Mouse (Mus musculus): ENCODE data around the gene Hephl1. TPM values are rescaled to one million over a fixed set of nuclear protein-coding genes. Genes with fewer than 3 reads are reported as not detected.
A peak's percentile ranks its signal among the peaks of the same experiment; 100 is the strongest.

Gene Hephl1
- total RNA-seq (2014; rRNA removed) (0.14 and 0.16 TPM in 2 replicates), polyA plus RNA-seq (2015; fragmentation: Nextera tagmentation; extraction: Ambion mirVana) (0.05 TPM in 2 replicates)

GRCm38 (mm10) chr9:15112008-15112407 lies at the start of gene Hephl1:
Hephl1 (minus strand) TSS chr9:15112108.
- TF ChIP-seq CTCF (IDR thresholded peaks at IDR 0.05) = no peak
- Histone ChIP-seq H3K27ac (ENCODE audit: low read depth, low read length) (no peak within 1 kb of the TSS), H3K9ac (replicated peaks; ENCODE audit: low read length, poor library complexity, severe bottlenecking) (no peak within 1 kb of the TSS), H3K9me3 (ENCODE audit: low read length) (no peaks in the 10 kb centered on the region), H3K4me2 (ENCODE audit: low read depth, low read length, poor library complexity, severe bottlenecking) (no peak within 1 kb of the TSS), H3K4me3 (ENCODE audit: low read depth, low read length) (no peak within 1 kb of the TSS), H3K27me3 (ENCODE audit: insufficient read depth, low read length) (no peaks in the 10 kb centered on the region), H3K4me1 (ENCODE audit: insufficient read depth, low read length) (no peaks in the 10 kb centered on the region), H3K36me3 (ENCODE audit: insufficient read depth, low read length) (no peaks in the 10 kb centered on the region)
- ATAC-seq (ENCODE audit: low FRiP score) = no peak
- 88% methylated on average over 5 of the region's 5 CpGs for WGBS
- DNase-seq (ENCODE audit: low spot score) = no peak

GRCm38 (mm10) chr9:15149246-15149926 lies 37.5 kb upstream of the Hephl1 start:
- no peak for TF ChIP-seq CTCF (IDR thresholded peaks at IDR 0.05)
- 82% methylated on average over 6 of the region's 6 CpGs for WGBS
- ATAC-seq (ENCODE audit: low FRiP score) = no peak

GRCm38 (mm10) chr9:15140546-15140945 lies 28.6 kb upstream of the Hephl1 start:
- H3K27ac ChIP-seq (ENCODE audit: low read depth, low read length) = no peak overlapping the region
- DNase-seq (ENCODE audit: low spot score) (no peak), ATAC-seq (ENCODE audit: low FRiP score) (no peak)
- H3K4me1 ChIP-seq (ENCODE audit: insufficient read depth, low read length) = no peaks in the 10 kb centered on the region
- no peak overlapping the region for H3K9ac ChIP-seq (replicated peaks; ENCODE audit: low read length, poor library complexity, severe bottlenecking)
- H3K4me3 ChIP-seq (ENCODE audit: low read depth, low read length) = no peak overlapping the region
- no peaks in the 10 kb centered on the region for H3K36me3 ChIP-seq (ENCODE audit: insufficient read depth, low read length)
- no peaks in the 10 kb centered on the region for H3K9me3 ChIP-seq (ENCODE audit: low read length)
- TF ChIP-seq CTCF (IDR thresholded peaks at IDR 0.05) = no peak
- H3K4me2 ChIP-seq (ENCODE audit: low read depth, low read length, poor library complexity, severe bottlenecking) = no peak overlapping the region
- no peaks in the 10 kb centered on the region for H3K27me3 ChIP-seq (ENCODE audit: insufficient read depth, low read length)
- WGBS = 95% methylated on average over 1 of the region's 1 CpGs

More at GRCm38 (mm10) chr9:15149246-15149926, 37.5 kb upstream of the Hephl1 start:
- H3K27me3 ChIP-seq (ENCODE audit: insufficient read depth, low read length) = no peaks in the 10 kb centered on the region
- DNase-seq (ENCODE audit: low spot score) = peak; percentile 2
- no peak overlapping the region for H3K4me3 ChIP-seq (ENCODE audit: low read depth, low read length)
- H3K9me3 ChIP-seq (ENCODE audit: low read length) = no peaks in the 10 kb centered on the region
- H3K4me1 ChIP-seq (ENCODE audit: insufficient read depth, low read length) = no peaks in the 10 kb centered on the region
- H3K36me3 ChIP-seq (ENCODE audit: insufficient read depth, low read length) = no peaks in the 10 kb centered on the region
- no peak overlapping the region for H3K27ac ChIP-seq (ENCODE audit: low read depth, low read length)
- H3K4me2 ChIP-seq (ENCODE audit: low read depth, low read length, poor library complexity, severe bottlenecking) = no peak overlapping the region
- no peak overlapping the region for H3K9ac ChIP-seq (replicated peaks; ENCODE audit: low read length, poor library complexity, severe bottlenecking)

GRCm38 (mm10) chr9:15125897-15126296 lies 14.0 kb upstream of the Hephl1 start:
- TF ChIP-seq CTCF (IDR thresholded peaks at IDR 0.05) = no peak

GRCm38 (mm10) chr9:15122431-15122830 lies 10.5 kb upstream of the Hephl1 start:
- TF ChIP-seq CTCF (IDR thresholded peaks at IDR 0.05) = no peak
- DNase-seq (ENCODE audit: low spot score) (no peak), ATAC-seq (ENCODE audit: low FRiP score) (no peak)
- Histone ChIP-seq H3K27ac (ENCODE audit: low read depth, low read length) (no peak overlapping the region), H3K4me1 (ENCODE audit: insufficient read depth, low read length) (no peaks in the 10 kb centered on the region), H3K4me3 (ENCODE audit: low read depth, low read length) (no peak overlapping the region), H3K9me3 (ENCODE audit: low read length) (no peaks in the 10 kb centered on the region), H3K27me3 (ENCODE audit: insufficient read depth, low read length) (no peaks in the 10 kb centered on the region), H3K4me2 (ENCODE audit: low read depth, low read length, poor library complexity, severe bottlenecking) (no peak overlapping the region), H3K9ac (replicated peaks; ENCODE audit: low read length, poor library complexity, severe bottlenecking) (no peak overlapping the region), H3K36me3 (ENCODE audit: insufficient read depth, low read length) (no peaks in the 10 kb centered on the region)
- 81% methylated on average over 3 of the region's 3 CpGs for WGBS

More at GRCm38 (mm10) chr9:15125897-15126296, 14.0 kb upstream of the Hephl1 start:
- Histone ChIP-seq H3K4me2 (ENCODE audit: low read depth, low read length, poor library complexity, severe bottlenecking) (no peak overlapping the region), H3K4me3 (ENCODE audit: low read depth, low read length) (no peak overlapping the region), H3K36me3 (ENCODE audit: insufficient read depth, low read length) (no peaks in the 10 kb centered on the region), H3K4me1 (ENCODE audit: insufficient read depth, low read length) (no peaks in the 10 kb centered on the region), H3K9me3 (ENCODE audit: low read length) (no peaks in the 10 kb centered on the region), H3K27me3 (ENCODE audit: insufficient read depth, low read length) (no peaks in the 10 kb centered on the region), H3K27ac (ENCODE audit: low read depth, low read length) (no peak overlapping the region), H3K9ac (replicated peaks; ENCODE audit: low read length, poor library complexity, severe bottlenecking) (no peak overlapping the region)
- no peak for ATAC-seq (ENCODE audit: low FRiP score)
- no peak for DNase-seq (ENCODE audit: low spot score)
- WGBS = 100% methylated on average over 2 of the region's 2 CpGs

- 55% methylated on average over 7 of the region's 7 CpGs for WGBS
- Histone ChIP-seq H3K9me3 (ENCODE audit: low read length) (no peaks in the 10 kb centered on the region), H3K27ac (ENCODE audit: low read depth, low read length) (no peak overlapping the region), H3K9ac (replicated peaks; ENCODE audit: low read length, poor library complexity, severe bottlenecking) (no peak overlapping the region), H3K4me1 (ENCODE audit: insufficient read depth, low read length) (no peaks in the 10 kb centered on the region), H3K36me3 (ENCODE audit: insufficient read depth, low read length) (no peaks in the 10 kb centered on the region), H3K4me3 (ENCODE audit: low read depth, low read length) (no peak overlapping the region), H3K4me2 (ENCODE audit: low read depth, low read length, poor library complexity, severe bottlenecking) (no peak overlapping the region), H3K27me3 (ENCODE audit: insufficient read depth, low read length) (no peaks in the 10 kb centered on the region)
- ATAC-seq (ENCODE audit: low FRiP score) = no peak
- DNase-seq (ENCODE audit: low spot score) = peak; percentile 10
- peak; percentile 36 for TF ChIP-seq CTCF (IDR thresholded peaks at IDR 0.05)
These were observed 9.0 kb upstream of the Hephl1 start for GRCm38 (mm10) chr9:15120841-15121358.

Measured in midbrain, postnatal 0 days (tissue).